Mouse (Mus musculus) heart, embryonic 12.5 days (tissue): ENCODE measurements around the gene Rufy4. TPM values are rescaled to one million over a fixed set of nuclear protein-coding genes. Genes with fewer than 3 reads are reported as not detected.

Source experiments
- ATAC-seq: fragments of 200-750 bp; cut with Nextera tagmentation; 2 replicates; pipeline ENCODE4 v1.8.0; 2017; ENCODE audit warnings: moderate TSS enrichment, moderate library complexity; ENCODE audit not compliant: insufficient number of reproducible peaks, low FRiP score
- H3K27ac ChIP-seq: fragments of 300-500 bp; sonication (generic); 2 replicates; pipeline ENCODE4 v1.5.1; 2016; ENCODE audit warnings: mild to moderate bottlenecking, moderate library complexity; ENCODE audit not compliant: poor library complexity, severe bottlenecking
- H3K27me3 ChIP-seq: fragments of 300-500 bp; sonication (generic); replicated peaks from 2 replicates; pipeline ENCODE4 v1.6.1; 2016; ENCODE audit warnings: mild to moderate bottlenecking, moderate library complexity
- H3K36me3 ChIP-seq: fragments of 300-500 bp; sonication (generic); 2 replicates; pipeline ENCODE4 v1.6.1; 2016; ENCODE audit warnings: mild to moderate bottlenecking, moderate library complexity
- H3K4me1 ChIP-seq: fragments of 300-500 bp; sonication (generic); replicated peaks from 2 replicates; pipeline ENCODE4 v1.6.1; 2016; ENCODE audit warnings: mild to moderate bottlenecking
- H3K4me2 ChIP-seq: fragments of 300-500 bp; sonication (generic); 2 replicates; pipeline ENCODE4 v1.6.1; 2016; ENCODE audit warnings: mild to moderate bottlenecking, moderate library complexity
- H3K4me3 ChIP-seq: fragments of 300-500 bp; sonication (generic); 2 replicates; pipeline ENCODE4 v1.5.1; 2016; ENCODE audit warnings: mild to moderate bottlenecking
- H3K9ac ChIP-seq: fragments of 300-500 bp; sonication (generic); 2 replicates; pipeline ENCODE4 v1.6.1; 2016; ENCODE audit warnings: mild to moderate bottlenecking, moderate library complexity
- H3K9me3 ChIP-seq: fragments of 300-500 bp; sonication (generic); replicated peaks from 2 replicates; pipeline ENCODE4 v1.6.1; 2016; ENCODE audit warnings: mild to moderate bottlenecking, moderate library complexity
- WGBS: fragments of 180-500 bp; shearing (Covaris S2); methylation state at CpG from one replicate; pipeline ENCODE4 v1.1.7; 2016; 5-methylcytosine and 5-hydroxymethylcytosine counted together
- polyA plus RNA-seq: library from polyadenylated mRNA; unstranded; fragments of >200 nt; fragmentation: Nextera tagmentation; extraction: Ambion mirVana; gene quantifications from 2 replicates; pipeline ENCODE4 v1.2.1, GENCODE M21; 2016

Rufy4 gene
- polyA plus RNA-seq, 1 experiment from 2014 or later: 0.28 TPM

DNA sequence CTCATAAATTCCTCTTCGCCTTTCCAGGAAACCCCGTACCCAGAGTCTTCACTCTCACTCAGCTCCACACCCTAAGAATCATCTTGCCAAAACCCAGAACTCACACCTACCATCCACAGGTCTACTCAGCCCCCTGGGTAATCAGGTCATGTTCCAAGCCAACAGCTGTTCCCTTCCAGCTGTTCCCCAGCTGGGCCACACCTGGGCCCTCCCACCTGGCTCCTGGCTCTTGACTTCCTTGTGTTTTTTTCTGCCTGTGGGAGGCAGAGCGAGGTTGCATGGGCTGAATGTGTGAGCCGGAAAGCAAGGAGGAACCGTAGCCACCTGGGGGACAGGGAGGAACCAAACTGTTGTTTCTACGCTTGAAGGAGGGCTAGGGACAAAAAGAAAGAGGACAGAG lies 19.1 kb upstream of the Rufy4 start:
- H3K9me3 ChIP-seq: no peaks in the 10 kb centered on the region
- H3K4me2 ChIP-seq: no peak overlapping the region
- ATAC-seq: no peak
- no peak overlapping the region for H3K9ac ChIP-seq
- no peak overlapping the region for H3K27ac ChIP-seq
- WGBS: 65% methylated on average over 6 of the region's 6 CpGs
- H3K36me3 ChIP-seq: no peaks in the 10 kb centered on the region
- H3K4me1 ChIP-seq: peaks cover 39% of the 10 kb centered on the region
- 0 out of 2 replicates have a peak, but pooled peaks cover 8% of the 10 kb centered on the region for H3K27me3 ChIP-seq
- no peak overlapping the region for H3K4me3 ChIP-seq

DNA sequence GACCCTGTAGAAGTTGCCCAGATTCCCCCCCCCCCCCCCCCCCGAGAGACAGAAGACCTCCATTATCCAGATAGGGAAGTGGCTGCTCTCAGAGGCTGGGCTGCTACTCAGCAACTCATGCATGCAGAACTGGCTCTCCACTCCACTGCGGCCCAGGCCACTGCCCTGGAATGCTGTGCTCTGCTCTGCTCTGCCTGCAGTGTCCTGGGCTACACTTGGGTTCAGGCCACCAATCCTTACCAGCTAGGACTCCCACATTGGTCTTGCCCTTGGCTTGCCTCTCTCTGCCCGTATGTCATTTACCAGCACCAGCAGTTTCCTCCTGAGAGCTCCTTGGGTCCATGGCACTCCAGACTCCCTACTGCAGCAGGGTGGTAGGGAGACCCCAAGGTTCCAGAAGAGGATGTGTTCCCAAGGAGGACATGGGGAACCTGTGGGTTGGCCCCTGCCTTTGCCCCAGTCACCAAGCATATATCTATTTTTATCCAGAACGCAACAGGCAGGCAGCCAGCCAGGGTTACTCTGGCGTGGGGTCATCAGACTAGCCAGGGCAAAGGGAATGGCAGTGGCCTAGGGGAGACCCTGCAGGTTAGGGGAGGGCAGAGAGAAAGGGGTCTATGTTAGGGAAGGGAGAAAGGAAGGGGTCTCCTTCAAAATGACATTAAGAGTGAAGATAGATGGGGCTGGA lies 17.3 kb upstream of the Rufy4 start:
- 0 out of 2 replicates have a peak, but pooled peaks cover 8% of the 10 kb centered on the region for H3K27me3 ChIP-seq
- H3K9ac ChIP-seq: no peak overlapping the region
- H3K4me2 ChIP-seq: no peak overlapping the region
- H3K27ac ChIP-seq: no peak overlapping the region
- H3K36me3 ChIP-seq: no peaks in the 10 kb centered on the region
- ATAC-seq: no peak
- no peak overlapping the region for H3K4me3 ChIP-seq
- H3K9me3 ChIP-seq: no peaks in the 10 kb centered on the region
- H3K4me1 ChIP-seq: peaks cover 46% of the 10 kb centered on the region
- 61% methylated on average over 4 of the region's 5 CpGs for WGBS

DNA sequence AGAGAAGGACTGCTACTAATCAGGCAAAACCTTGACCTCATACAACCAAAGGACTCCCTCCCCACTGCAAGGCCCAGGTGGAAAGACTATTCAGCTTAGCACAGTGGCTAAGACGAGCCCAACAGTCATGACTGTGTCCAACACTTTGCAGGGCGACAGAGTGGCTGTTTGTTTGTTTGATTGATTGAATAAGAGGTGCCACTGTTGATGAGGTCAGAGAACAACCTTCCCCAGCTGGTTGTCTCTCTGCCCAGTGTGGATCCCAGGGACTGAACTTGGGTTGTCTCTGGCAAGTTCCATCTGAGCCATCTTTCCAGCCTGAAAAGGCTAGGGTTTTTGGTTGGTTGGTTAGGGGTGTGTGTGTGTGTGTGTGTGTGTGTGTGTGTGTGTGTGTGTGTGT lies 15.7 kb upstream of the Rufy4 start:
- Histone ChIP-seq H3K36me3 (no peaks in the 10 kb centered on the region), H3K27me3 (0 out of 2 replicates have a peak, but pooled peaks cover 8% of the 10 kb centered on the region), H3K4me2 (no peak overlapping the region), H3K9me3 (no peaks in the 10 kb centered on the region), H3K27ac (no peak overlapping the region), H3K4me1 (peaks cover 35% of the 10 kb centered on the region), H3K9ac (no peak overlapping the region), H3K4me3 (no peak overlapping the region)
- no peak for ATAC-seq
- WGBS: 61% methylated on average over 2 of the region's 2 CpGs

DNA sequence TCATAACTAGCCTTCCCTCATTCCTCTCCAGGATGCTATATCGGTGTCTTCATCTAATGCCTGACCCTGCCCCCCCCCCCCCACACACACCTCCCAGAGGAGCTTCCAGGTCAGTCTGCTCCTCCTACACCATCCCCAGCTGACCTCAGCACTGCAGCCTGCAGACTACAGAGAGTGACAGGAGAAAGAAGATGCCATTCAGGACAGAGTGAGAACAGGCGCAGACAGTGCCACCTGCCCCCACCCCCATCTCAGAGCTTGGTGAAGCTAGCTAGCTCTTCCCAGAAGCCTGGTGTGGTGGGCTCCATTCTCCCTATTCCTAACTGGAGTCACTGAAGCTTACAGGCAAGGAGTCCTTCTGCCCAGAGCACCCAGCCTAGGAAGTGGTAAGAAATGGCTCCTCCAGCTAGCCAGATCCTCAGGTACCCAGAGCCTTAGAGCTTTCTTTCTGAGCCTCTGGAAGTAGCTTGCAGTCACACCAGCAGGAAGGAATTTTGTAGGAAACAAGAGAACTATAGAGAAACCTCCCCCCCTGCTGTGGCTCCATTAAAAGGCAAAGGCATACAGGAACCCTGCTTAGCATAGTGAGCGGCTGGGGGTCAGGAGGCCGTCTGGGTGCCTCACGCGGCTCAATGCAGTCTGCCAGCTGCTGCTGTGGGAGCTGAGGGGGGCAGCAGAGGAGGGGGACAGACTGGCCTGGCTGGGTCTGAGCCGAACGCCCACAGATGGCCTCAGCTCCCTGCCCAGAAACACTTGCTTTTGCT lies 14.2 kb upstream of the Rufy4 start:
- peak; percentile 40; the same call in 1 of the 2 replicates for ATAC-seq
- H3K36me3 ChIP-seq: no peaks in the 10 kb centered on the region
- H3K4me2 ChIP-seq: no peak overlapping the region
- no peaks in the 10 kb centered on the region for H3K9me3 ChIP-seq
- no peak overlapping the region for H3K27ac ChIP-seq
- WGBS: 17% methylated on average over 8 of the region's 8 CpGs
- peaks cover 33% of the 10 kb centered on the region for H3K4me1 ChIP-seq
- H3K27me3 ChIP-seq: 0 out of 2 replicates have a peak, but pooled peaks cover 2% of the 10 kb centered on the region
- no peak overlapping the region for H3K4me3 ChIP-seq
- 0 out of 2 replicates have a peak overlapping the region, but pooled peaks have one; percentile 1 for H3K9ac ChIP-seq

DNA sequence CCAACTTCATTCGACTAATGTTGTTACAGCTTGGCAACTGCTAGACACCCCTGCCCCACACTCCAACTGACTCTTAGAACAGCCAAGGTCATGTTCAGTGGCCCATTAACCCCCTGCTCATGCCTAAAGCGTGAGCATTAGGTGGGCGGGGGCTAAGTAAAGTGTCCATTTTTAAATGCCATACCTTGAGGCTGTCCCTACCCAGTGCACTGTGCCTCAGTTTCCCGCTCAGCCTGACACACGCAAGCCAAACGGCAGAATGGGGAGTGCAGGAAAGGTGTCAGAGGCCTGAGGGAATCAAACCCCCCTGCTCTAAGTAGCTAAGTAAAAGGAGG lies 13.7 kb upstream of the Rufy4 start:
- no peaks in the 10 kb centered on the region for H3K36me3 ChIP-seq
- H3K27ac ChIP-seq: no peak overlapping the region
- no peak overlapping the region for H3K4me2 ChIP-seq
- 0 out of 2 replicates have a peak overlapping the region, but pooled peaks have one; percentile 1 for H3K9ac ChIP-seq
- H3K4me1 ChIP-seq: peaks cover 33% of the 10 kb centered on the region
- WGBS: 34% methylated on average over 6 of the region's 6 CpGs
- H3K4me3 ChIP-seq: no peak overlapping the region
- no peaks in the 10 kb centered on the region for H3K27me3 ChIP-seq
- no peaks in the 10 kb centered on the region for H3K9me3 ChIP-seq
- no peak for ATAC-seq

DNA sequence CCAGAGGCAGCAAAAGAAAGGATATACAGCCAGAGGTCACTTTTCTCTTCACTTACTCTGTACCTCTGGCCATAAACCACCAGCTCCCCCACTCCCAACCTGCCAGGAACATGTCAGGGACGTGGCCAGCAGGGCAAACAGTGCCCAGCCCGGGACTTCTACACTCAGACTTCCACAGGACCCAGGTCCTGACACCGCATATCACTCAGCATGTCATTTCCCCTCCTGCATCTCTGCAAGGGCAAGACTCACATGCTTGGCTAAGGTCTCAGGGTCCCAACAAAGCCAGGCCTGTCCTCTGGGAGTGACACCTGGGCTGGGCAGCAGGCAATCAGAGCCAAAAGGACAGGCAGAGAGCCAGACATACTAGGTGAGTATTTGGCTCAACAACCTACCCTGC lies 12.3 kb upstream of the Rufy4 start:
- WGBS: 39% methylated on average over 3 of the region's 3 CpGs
- 0 out of 2 replicates have a peak overlapping the region, but pooled peaks have one; percentile 7 for H3K9ac ChIP-seq
- peaks cover 31% of the 10 kb centered on the region for H3K4me1 ChIP-seq

DNA sequence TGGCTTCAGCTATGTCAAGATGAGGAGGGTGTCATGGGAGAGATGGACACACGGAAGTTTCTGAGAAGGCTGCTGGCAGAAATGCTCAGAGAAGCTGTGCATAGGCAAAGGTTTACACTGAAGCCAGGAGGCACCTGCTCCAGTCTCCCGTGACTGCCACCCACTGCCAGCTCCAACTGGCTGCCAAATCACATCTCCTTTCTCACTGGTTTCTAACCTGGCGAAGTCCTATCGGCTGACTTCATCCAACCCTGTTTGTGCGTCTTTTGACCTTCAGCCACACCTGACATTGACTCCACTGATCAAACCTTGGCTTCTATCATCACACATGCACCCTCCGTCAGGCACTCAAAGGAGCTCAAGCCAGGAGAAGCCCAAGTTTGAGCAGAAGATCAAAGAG lies 7.5 kb upstream of the Rufy4 start:
- H3K9ac ChIP-seq: no peak overlapping the region
- ATAC-seq: no peak
- peaks cover 21% of the 10 kb centered on the region for H3K4me1 ChIP-seq
- H3K27ac ChIP-seq: no peak overlapping the region
- no peak overlapping the region for H3K4me3 ChIP-seq
- no peaks in the 10 kb centered on the region for H3K36me3 ChIP-seq
- peaks cover 14% of the 10 kb centered on the region; the same call in 1 of the 2 replicates for H3K27me3 ChIP-seq
- 79% methylated on average over 6 of the region's 6 CpGs for WGBS
- no peak overlapping the region for H3K4me2 ChIP-seq
- no peaks in the 10 kb centered on the region for H3K9me3 ChIP-seq

More for the DNA sequence above, 12.3 kb upstream of the Rufy4 start:
- H3K9me3 ChIP-seq: no peaks in the 10 kb centered on the region
- H3K27ac ChIP-seq: no peak overlapping the region
- H3K4me2 ChIP-seq: no peak overlapping the region
- ATAC-seq: no peak
- H3K4me3 ChIP-seq: no peak overlapping the region
- no peaks in the 10 kb centered on the region for H3K36me3 ChIP-seq
- no peaks in the 10 kb centered on the region for H3K27me3 ChIP-seq

DNA sequence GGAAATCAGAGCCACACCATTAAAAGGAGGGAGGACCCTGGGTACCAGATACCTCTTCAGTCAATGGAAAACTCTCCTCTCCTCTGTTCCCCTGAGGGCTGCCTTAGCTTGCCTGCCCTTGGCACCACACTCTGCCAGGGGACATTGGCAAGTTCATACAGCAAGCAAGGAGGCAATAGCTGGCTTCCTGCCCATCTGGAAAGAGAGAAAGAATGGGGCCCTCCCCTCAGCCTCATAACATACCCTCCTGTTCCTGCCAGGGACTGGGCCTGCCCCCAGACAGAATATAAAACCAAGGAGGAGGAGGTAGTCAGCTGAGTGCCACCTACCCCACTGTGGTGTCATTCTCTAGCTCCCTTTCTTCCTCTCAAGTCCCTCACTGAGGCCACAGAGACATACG lies 6.2 kb upstream of the Rufy4 start:
- H3K9me3 ChIP-seq: no peaks in the 10 kb centered on the region
- H3K27me3 ChIP-seq: peaks cover 17% of the 10 kb centered on the region; the same call in 1 of the 2 replicates
- no peak overlapping the region for H3K4me2 ChIP-seq
- peaks cover 21% of the 10 kb centered on the region for H3K4me1 ChIP-seq
- 90% methylated on average over 1 of the region's 1 CpGs for WGBS
- ATAC-seq: no peak
- H3K4me3 ChIP-seq: no peak overlapping the region
- no peaks in the 10 kb centered on the region for H3K36me3 ChIP-seq
- H3K9ac ChIP-seq: no peak overlapping the region
- no peak overlapping the region for H3K27ac ChIP-seq

DNA sequence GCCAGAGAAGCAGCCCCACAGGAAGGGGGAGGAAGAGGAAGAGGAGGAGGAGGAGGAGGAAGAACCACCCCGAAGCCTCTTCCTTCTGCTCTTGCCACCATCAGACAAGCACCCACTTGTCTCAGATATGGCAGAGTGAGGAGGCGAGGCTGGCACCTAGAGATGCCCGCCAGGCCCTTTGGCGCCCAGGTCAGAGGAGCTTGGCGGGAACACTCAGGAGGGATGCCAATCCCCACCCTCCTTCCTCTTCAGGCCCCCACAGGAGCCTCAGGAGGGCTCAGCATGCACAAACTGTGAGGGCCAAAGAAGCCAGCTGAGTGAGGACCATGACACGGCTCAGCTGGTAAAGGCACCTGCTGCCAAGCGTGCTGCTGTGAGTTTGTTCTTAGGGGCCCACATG lies 4.2 kb upstream of the Rufy4 start:
- Histone ChIP-seq H3K36me3 (no peaks in the 10 kb centered on the region), H3K4me3 (no peak overlapping the region), H3K27me3 (peaks cover 23% of the 10 kb centered on the region; the same call in 1 of the 2 replicates), H3K9ac (no peak overlapping the region), H3K9me3 (no peaks in the 10 kb centered on the region), H3K27ac (no peak overlapping the region), H3K4me1 (peaks cover 26% of the 10 kb centered on the region), H3K4me2 (no peak overlapping the region)
- no peak for ATAC-seq
- 76% methylated on average over 7 of the region's 7 CpGs for WGBS

DNA sequence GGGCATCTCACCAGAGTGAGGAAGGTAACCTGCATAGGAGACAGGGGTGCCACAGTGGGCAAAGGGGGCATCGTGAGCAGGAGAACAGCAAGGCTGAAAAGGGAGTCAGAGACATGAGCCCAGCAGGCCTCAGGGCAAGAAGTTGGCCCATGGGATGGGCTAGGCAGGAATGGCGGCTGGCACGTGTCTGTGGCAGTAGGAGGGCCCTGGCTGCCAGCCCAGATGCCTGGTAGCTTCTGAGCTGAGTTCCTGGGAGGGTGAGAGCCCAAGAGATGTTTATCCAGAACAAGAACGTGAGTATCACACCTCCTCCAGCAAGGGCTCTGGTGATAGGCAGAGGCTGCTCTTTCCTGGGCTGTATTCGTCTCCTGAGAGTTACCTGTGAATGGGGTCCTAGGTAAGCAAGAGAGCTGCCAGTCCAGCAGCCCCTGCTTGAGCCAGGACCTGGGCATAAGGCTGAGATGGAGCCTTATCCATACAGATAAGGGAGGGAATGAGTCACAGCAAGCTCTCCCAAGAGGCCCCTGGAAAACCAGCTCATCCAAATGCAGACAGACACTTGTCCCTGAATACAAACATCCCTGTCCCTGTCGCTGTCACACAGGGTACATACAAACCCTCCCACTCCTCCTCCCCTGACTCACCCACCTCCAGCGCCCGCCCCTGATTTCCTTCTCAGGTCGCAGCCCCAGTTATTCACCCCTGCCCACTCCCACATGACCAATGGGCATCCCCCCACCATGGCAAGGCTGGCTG lies 3.3 kb upstream of the Rufy4 start:
- peaks cover 26% of the 10 kb centered on the region for H3K4me1 ChIP-seq
- no peak for ATAC-seq
- H3K27ac ChIP-seq: no peak overlapping the region
- 0 out of 2 replicates have a peak overlapping the region, but pooled peaks have one; percentile 11 for H3K4me2 ChIP-seq
- H3K4me3 ChIP-seq: no peak overlapping the region
- H3K27me3 ChIP-seq: peaks cover 26% of the 10 kb centered on the region; the same call in 1 of the 2 replicates
- H3K9ac ChIP-seq: no peak overlapping the region
- no peaks in the 10 kb centered on the region for H3K9me3 ChIP-seq
- no peaks in the 10 kb centered on the region for H3K36me3 ChIP-seq
- WGBS: 35% methylated on average over 9 of the region's 9 CpGs

DNA sequence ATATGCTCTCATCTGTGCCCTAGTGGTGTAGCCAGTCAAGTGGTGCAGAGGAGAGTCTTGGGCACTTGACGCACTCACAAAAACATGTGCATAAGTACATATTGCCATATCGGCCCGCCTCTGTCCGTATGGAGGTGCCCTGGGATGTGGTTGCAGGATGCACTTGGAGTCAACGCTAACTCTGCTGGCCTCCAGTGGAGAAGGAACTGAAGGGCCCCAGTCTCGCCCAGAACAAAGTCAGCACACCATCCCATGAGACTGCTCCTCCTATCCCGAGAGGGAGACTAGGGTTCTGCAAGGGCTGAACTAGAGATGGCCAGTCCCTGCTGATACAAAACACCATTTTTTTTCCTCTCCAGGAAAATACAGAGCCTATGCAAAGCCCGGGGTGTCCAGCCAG lies 2.1 kb upstream of the Rufy4 start:
- H3K9ac ChIP-seq: no peak overlapping the region
- no peaks in the 10 kb centered on the region for H3K36me3 ChIP-seq
- WGBS: 61% methylated on average over 8 of the region's 8 CpGs
- H3K27ac ChIP-seq: no peak overlapping the region
- H3K4me2 ChIP-seq: peak overlapping the region; percentile 84
- no peaks in the 10 kb centered on the region for H3K9me3 ChIP-seq
- H3K4me3 ChIP-seq: 0 out of 2 replicates have a peak overlapping the region, but pooled peaks have one; percentile 56
- peaks cover 26% of the 10 kb centered on the region for H3K4me1 ChIP-seq
- ATAC-seq: no peak
- H3K27me3 ChIP-seq: peaks cover 26% of the 10 kb centered on the region; the same call in 1 of the 2 replicates
